Mouse (Mus musculus): Measurements from ENCODE around the gene Golga5. TPM values are rescaled to one million over a fixed set of nuclear protein-coding genes. Genes with fewer than 3 reads are reported as not detected.

Gene Golga5
- total RNA-seq (2022): 10 to 100 TPM; 25.4 to 32.6 (median 32.0) TPM

DNA sequence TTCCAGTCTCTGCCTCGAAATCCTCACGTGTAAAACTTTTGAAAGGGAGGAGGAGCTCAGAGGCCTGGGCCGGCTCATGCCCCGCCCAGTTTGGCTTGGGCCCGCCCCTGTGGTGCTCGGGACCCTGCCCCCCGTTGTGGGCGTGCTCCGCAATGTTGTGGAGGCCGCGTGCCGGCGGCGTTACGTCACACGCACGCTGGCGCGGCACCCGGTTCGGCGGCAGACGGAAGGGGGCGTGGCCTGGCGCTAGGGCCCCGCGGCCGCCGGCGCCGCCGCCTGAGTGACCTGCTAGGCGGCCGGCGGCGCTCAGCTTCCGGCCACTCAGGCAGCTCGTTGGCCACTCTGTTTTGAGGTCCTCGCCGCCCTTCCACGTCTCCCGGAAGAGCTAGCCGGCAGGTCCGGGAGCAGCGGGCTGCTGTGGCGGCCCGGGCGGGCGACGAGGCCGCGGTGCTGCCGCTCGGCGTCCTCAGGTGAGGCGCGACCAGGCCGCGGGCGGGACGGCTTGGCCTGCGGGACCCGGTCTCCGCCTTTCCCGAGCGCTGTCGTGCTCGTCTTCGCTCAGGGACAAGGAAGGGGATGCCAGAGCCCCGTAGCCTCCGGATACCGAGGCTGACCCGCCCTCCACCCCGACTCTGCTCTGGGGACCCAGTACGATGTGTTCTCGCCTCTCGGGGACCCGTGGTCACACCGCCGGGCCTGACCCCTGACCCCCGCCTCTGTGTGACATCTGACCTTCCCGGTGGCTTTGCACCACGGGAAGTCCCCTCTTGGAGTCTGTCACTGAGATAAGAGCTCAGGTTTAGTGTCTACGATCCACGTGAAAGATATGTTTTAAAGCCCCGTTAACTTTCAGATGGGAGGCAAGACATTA, at the start of gene Golga5:
Gene Golga5, plus strand, starts transcription at position 242 of the 871 bp plus-strand sequence.
- DNase-seq (ENCODE audit: low spot score in 2 of 2): peak; percentile 84 to 98

DNA sequence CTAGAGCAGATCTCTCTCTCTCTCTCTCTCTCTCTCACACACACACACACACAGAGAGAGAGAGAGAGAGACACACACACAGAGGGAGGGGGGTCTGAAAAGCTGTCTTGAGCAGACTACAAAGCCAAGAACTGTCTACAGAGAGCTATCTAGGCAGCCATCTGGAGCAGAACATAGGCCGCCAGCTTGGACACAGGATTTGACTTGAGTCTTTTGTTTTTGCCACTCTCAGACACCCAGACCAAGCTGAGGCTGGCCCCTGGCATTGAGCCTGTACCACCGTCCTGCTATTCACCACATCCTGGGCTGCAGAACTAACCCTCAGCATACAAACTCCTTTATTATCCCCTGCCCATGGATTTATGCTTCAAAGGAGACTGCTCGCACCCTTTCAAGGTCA, 49.4 kb upstream of the Golga5 start:
- no peak for DNase-seq (ENCODE audit: low spot score in 2 of 2)

DNA sequence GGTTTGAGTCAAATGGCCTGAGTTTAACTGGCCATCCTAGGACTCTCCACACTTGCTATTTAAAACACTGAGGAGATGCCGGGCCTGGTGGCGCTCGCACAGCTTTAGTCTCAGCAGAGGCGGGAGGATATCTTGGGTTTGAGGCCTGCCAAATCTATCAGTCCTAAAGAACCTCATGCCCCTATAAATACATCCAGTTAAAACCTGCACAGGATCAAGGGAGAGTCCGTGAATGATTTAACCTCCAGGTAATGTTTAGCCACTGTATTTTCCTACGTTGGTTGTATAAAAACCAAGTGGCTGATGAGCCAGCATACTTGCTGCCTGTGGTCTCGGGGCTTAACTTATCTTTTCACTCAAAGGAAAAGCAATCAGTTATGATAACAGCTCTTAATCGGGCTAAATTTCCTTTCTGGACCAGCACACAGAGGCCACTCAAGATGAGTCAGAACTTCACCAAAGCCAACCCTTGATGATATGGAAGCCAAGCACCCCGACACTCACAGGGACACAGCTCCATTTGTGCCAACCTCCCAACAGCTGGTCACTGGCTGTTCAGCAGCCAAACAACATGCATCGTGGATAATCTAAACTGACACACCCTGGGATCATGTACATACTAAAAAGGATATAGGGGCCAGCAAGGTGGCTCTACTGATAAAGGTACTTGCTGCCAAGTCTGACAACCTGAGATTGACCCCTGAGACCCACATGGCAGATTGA, 48.6 kb upstream of the Golga5 start:
- DNase-seq (ENCODE audit: low spot score in 2 of 2): no peak

- DNase-seq (ENCODE audit: low spot score in 2 of 2): peak in 1 of 2 experiments; percentile 63
Measured at GRCm38 (mm10) chr12:102422065-102422464, 46.9 kb upstream of the Golga5 start.

- no peak for DNase-seq (ENCODE audit: low spot score in 2 of 2)
Measured at GRCm38 (mm10) chr12:102422623-102423320, 46.2 kb upstream of the Golga5 start.

DNA sequence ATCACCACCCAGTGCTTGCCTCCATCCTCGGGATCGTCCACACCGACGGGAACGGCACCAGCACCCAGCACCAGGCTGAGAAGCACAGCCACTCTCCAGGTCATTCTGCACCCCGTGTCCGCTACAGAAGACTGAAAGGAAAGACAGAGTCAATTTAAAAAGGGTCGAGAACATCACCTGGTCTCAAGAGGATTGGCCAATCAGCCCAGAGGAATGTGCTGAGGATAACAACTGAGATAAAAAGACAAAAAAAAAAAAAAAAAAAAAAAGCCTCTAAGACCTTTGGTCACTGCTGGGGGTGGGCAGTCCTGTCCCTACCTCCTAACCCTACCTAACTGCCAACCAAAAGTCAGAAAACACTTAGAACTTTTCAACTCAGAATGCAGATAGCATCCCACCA, 45.3 kb upstream of the Golga5 start:
- DNase-seq (ENCODE audit: low spot score in 2 of 2): no peak

DNA sequence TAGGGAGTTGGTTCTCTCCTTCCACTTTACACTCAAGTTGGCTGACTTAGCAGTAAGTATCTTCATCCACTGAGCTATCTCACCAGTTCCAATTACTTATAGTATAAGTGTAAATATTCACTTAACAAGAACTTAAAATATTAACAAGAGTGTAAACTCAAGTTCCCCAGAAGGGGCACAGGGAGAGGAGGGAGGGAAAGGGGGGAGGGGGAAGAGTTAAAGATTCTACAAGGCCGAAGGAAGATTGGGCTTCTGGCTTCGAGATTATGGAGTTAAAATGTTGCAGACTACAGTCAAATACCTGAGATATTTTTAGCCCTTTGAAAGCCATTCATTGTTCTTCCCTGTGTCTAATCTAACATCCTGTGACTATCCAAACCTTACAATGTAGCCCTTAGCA, 44.5 kb upstream of the Golga5 start:
- DNase-seq (ENCODE audit: low spot score in 2 of 2): no peak

DNA sequence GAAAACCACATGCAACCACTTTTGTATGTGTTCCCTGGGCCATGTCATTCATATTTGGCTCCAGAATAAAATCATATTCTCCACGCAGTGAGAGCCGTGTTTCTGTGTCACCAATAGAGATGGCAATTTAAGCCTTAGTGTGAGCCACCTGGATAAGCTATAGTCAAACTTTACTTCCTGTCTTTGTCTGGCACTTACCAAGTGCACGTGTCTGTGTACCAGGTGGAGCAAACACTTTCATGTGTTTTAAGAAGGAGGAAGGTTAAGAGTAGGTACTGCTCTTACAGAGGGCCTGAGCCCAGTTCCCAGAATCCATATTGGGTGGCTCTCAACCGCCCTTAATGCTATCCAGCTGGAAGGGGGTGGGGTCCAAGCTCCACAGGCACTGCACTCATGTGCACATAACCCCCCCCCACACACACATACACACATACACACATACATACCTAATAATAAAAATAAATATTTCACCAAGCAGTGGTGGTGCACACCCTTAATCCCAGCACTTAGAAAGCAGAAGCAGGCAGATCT, 43.8 kb upstream of the Golga5 start:
- no peak for DNase-seq (ENCODE audit: low spot score in 2 of 2)

DNA sequence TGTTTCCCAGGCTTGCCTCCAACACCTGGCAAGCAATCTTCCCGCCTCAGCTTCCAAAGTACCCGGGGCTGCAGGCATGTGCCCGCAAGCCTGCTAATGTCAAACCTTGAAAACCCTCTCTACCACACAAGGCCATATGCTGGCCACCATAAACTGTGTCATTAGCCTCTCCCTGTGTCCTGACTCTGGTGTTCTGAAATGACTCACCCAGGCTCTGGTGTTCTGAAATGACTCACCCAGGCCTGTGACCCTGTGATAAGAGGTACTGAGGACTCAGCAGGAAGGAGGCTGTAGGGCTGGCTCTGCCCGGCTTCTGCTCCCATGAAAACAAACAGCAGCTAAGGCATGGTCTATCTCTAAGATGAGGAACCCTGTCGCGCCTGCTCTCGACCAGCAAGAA, 42.6 kb upstream of the Golga5 start:
- no peak for DNase-seq (ENCODE audit: low spot score in 2 of 2)

DNA sequence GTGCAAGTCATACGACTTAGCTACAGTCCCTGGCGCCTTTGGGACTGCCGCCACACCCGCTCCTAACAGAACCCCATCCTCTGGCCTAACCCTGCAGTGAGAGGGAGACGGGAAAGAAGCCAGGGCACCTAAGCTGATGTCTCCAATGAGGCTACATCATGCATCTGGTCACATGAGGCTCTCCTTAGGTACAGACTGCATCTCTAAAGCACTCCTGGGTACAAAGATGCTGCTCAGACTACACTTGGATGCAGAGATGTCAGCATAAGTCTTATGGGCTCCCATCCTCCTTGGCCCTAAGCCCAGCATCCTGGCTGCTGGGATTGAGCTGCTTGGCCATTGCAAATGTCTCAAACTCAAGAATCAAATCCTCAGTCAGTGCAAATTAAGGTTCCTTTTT, 39.3 kb upstream of the Golga5 start:
- no peak for DNase-seq (ENCODE audit: low spot score in 2 of 2)

GRCm38 (mm10) chr12:102430228-102430627, 38.7 kb upstream of the Golga5 start:
- DNase-seq (ENCODE audit: low spot score in 2 of 2): no peak

DNA sequence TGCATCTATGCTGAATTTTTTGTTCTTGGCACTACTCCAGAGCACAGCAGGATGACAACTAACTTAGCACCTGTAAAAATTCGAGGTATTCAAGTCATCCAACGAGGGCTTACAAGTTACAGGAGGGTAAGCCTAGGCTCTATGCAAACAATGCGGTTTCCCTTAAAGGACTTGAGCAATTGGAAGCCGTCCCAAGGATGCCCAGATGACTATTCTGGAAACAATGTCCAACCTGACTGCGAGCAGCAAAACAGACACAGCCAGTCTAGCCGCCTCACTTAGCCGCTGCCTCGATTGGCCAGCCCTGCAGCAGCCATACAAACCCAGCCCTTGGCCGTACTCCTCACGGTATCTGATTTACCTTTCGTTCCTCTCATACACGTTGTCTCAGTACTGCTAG, 36.7 kb upstream of the Golga5 start:
- no peak for DNase-seq (ENCODE audit: low spot score in 2 of 2)

- DNase-seq (ENCODE audit: low spot score in 2 of 2): no peak
Measured at GRCm38 (mm10) chr12:102434107-102434506, 34.8 kb upstream of the Golga5 start.

- no peak for DNase-seq (ENCODE audit: low spot score in 2 of 2)
Measured at GRCm38 (mm10) chr12:102436939-102437526, 31.9 kb upstream of the Golga5 start.

- no peak for DNase-seq (ENCODE audit: low spot score in 2 of 2)
Measured at GRCm38 (mm10) chr12:102437952-102438351, 31.0 kb upstream of the Golga5 start.

DNA sequence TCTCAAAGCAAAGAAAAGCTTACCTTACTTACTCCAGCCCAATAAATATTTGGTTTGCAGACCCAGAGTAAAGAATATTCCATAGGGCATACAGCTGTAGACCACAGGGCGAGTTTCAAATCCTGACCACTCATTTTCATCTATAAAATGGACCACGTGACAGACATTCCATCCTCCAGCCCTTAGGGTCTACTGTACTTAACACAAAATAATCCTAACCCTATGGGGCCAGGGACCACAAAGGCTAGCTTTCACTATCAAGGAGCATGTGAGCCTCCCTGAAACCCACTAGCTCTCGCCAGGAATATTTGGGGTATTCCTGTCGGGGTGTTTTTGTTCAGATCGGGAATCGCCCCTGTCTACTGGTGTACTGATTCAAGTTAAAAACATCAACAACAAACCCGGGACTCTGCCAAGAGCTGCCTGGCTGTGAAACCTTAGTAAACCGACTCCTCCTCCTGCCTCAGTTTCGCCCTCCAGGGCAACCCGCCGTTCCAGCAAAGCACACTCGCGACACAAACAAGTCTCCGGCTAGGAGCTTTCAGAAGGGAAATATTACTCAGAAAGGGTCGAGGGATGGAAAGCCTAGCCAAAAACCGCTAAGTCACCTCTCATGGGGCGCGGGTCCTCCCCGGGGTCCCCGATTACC, 29.8 kb upstream of the Golga5 start:
- peak in 1 of 2 experiments; percentile 33 for DNase-seq (ENCODE audit: low spot score in 2 of 2)

DNA sequence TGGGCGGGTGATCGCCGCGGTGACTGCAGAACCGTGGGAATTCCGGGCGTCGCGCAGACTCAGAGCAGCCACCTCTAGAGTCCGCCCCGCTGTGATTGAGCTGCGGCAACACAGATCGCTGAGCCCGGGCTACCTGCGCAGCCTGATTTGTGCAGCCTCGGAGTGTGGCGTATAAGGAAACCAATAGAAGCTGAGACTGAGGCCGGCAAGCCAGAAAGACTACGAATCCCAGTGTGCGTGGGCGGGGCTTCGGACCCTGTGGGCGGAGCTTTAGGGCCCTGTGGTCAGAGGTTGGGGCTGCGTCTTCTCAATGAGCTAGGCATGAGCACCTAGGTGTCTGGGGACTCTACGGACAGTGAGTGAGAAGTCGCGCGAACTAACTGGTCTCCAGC, 29.3 kb upstream of the Golga5 start, which contains the start of gene Lgmn:
Gene Lgmn, minus strand, starts transcription at position 182 of the 392 bp plus-strand sequence.
- peak; percentile 94 to 99 for DNase-seq (ENCODE audit: low spot score in 2 of 2)

DNA sequence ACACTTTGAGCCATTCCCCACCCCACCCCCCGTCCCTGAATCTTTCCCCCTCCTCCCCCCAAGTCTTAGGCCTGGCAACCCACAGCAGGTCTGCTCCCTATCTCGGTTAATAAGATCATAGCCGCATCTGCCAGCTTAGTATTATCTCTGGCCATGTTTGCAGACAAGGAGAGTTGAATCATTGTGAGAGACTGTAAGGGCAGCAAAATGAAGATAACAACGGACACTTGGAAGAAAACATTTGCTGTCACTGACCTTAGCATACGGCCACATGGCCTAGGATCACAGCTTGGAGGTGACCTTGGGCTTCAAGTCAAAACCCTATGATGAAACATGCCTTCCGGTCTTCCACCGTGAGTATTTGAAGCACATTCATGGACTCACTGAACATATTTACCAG, 28.4 kb upstream of the Golga5 start:
- DNase-seq (ENCODE audit: low spot score in 2 of 2): no peak

- no peak for DNase-seq (ENCODE audit: low spot score in 2 of 2)
Measured at GRCm38 (mm10) chr12:102441141-102441540, 27.8 kb upstream of the Golga5 start.

DNA sequence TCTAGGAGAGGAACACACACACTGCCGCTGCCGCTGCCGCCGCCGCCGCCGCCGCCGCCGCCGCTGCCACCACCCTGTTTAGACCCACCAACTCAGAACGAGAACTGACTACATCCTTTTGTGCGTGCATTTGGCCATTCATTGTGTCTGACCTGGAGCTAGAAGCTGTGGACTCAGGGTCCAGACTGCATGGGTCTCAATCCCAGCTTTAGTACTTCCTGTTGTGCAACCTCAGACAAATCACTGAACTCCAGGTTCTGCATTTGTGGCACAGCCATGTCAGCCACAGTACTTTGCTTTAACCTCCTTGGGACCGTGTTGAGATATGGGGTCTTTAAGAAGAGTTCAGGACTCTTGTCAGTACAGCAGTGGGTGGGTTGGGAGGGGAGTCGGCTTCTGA, 26.3 kb upstream of the Golga5 start:
- DNase-seq (ENCODE audit: low spot score in 2 of 2): no peak

- no peak for DNase-seq (ENCODE audit: low spot score in 2 of 2)
Measured at GRCm38 (mm10) chr12:102443676-102444075, 25.3 kb upstream of the Golga5 start.
